Mouse (Mus musculus): ENCODE measurements around the gene Mafk. TPM values are rescaled to one million over a fixed set of nuclear protein-coding genes. Genes with fewer than 3 reads are reported as not detected.

The Mafk gene
- polyA plus RNA-seq, 1 experiment from 2014 or later = 7.2 TPM

- no peak for ATAC-seq (ENCODE audit: insufficient number of reproducible peaks, insufficient read depth, low FRiP score, low TSS enrichment)
- no peak overlapping the region for H3K27ac ChIP-seq
- WGBS = 74% methylated on average over 12 of the region's 12 CpGs
Measured at GRCm38 (mm10) chr5:139849626-139850320, 58.5 kb downstream of the Mafk start.

More at GRCm38 (mm10) chr5:139849626-139850320, 58.5 kb downstream of the Mafk start:
- Histone ChIP-seq H3K9ac (no peak overlapping the region), H3K36me3 (no peaks in the 10 kb centered on the region), H3K4me3 (no peak overlapping the region), H3K27me3 (no peaks in the 10 kb centered on the region), H3K9me3 (peaks cover 5% of the 10 kb centered on the region; the same call in 1 of the 2 replicates), H3K4me1 (no peaks in the 10 kb centered on the region; the same call in 1 of the 2 replicates), H3K4me2 (replicated peaks) (no peak overlapping the region)

Small RNAs within 50 kb of the gene (microRNA-seq; reads per million reads assigned to microRNA genes)
- not detected for gene Mir7037

Other genes with a start within 250 kb of the Mafk start
- gene Uncx, start 248.0 kb upstream of the Mafk start, polyA plus RNA-seq (2016; fragmentation: Nextera tagmentation; extraction: Ambion mirVana) = 5.0 and 6.4 TPM in 2 replicates
- gene Micall2, start 55.2 kb upstream of the Mafk start, polyA plus RNA-seq (2016; fragmentation: Nextera tagmentation; extraction: Ambion mirVana) = 7.7 and 8.4 TPM in 2 replicates
- gene Ints1, start 15.8 kb upstream of the Mafk start, polyA plus RNA-seq (2016; fragmentation: Nextera tagmentation; extraction: Ambion mirVana) = 33.6 and 34.5 TPM in 2 replicates
- gene Tmem184a, start 28.4 kb downstream of the Mafk start, polyA plus RNA-seq (2016; fragmentation: Nextera tagmentation; extraction: Ambion mirVana) = 1.8 and 2.1 TPM in 2 replicates
- not detected in 2 replicates for gene Gm26938, start 34.9 kb downstream of the Mafk start, polyA plus RNA-seq (2016; fragmentation: Nextera tagmentation; extraction: Ambion mirVana)
- gene Psmg3, start 35.4 kb downstream of the Mafk start, polyA plus RNA-seq (2016; fragmentation: Nextera tagmentation; extraction: Ambion mirVana) = 64.6 and 72.7 TPM in 2 replicates
- gene Elfn1, start 116.4 kb downstream of the Mafk start, polyA plus RNA-seq (2016; fragmentation: Nextera tagmentation; extraction: Ambion mirVana) = 0.15 and 0.45 TPM in 2 replicates

All from embryonic facial prominence, embryonic 12.5 days (tissue).